Mouse (Mus musculus) erythroblast, embryonic 14.5 days (primary cell): ENCODE measurements around the gene Abcb8.

ENCODE experiments used
- GATA1 ChIP-seq: IDR thresholded peaks from 2 replicates; pipeline ENCODE4 v1.6.1; 2012; ENCODE audit warnings: low read length, inconsistent platforms, mixed read lengths
- TAL1 ChIP-seq: IDR thresholded peaks from 3 replicates; pipeline ENCODE4 v1.6.1; 2012; ENCODE audit warnings: low read length, inconsistent platforms, mixed read lengths

DNA sequence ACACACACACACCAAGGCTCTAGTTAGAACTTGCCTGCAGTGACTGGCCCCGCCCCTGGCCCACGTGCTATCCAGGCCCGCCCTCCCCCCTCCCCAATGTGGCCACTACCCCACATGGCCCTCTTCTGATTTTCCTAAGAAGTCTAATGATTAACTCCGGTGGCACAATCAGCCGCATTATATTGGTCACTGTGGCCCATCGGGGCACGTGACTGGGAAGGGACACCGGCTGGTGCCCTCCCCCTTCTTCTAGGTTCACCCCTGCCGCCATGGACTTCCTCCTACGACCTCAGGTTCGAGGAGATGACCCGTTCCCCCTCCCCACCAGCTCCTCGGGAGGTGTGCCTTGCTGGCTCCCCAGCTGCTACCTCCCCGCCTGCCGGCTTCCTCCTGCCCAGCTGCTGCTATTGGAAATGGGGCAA is 34.5 kb downstream of the Abcb8 start:
- TF ChIP-seq GATA1 (no peak), TAL1 (no peak)
